Mouse (Mus musculus): Measurements from ENCODE around the gene Chrne.

GRCm38 (mm10) chr11:70615516-70616093, 3.4 kb downstream of the Chrne start, which contains the start of gene 4930544D05Rik:
- TF ChIP-seq CTCF (IDR thresholded peaks at IDR 0.05; ENCODE audit: low read depth) (no peak), EP300 (IDR thresholded peaks at IDR 0.05; ENCODE audit: low read depth) (no peak)

Data from liver, embryonic 14.5 days (tissue).